Mouse (Mus musculus) cerebellum, adult 9-11 months (tissue): ENCODE data around the gene Trrap.
A peak's percentile ranks its signal among the peaks of the same experiment; 100 is the strongest.

Experiments
- DNase-seq: peaks from one replicate; pipeline ENCODE4 v3.0.0; 2022

Gene Trrap

GRCm38 (mm10) chr5:144767106-144767798, at the start of gene Trrap:
Gene Trrap, plus strand, starts transcription at chr5:144767732.
- DNase-seq = peak; percentile 51

DNA sequence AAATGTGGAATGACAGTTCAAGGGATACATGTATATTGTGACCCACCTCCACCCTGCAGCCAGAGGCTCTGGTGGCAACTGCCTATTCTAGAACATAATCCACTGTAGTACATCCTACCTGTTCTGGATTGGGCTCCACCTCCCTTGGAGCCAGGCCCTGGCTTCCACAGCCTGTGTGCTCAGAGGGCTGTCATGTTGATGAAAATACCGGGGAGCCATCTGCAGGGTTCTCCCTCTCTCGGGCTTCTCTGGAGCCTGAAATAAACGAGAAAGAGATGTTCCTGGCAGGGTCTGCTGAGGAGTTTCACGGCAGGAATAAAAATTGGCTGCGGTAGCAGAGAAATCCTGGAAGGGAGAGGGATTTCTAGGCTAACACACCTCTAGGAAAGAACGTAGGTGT, 47.8 kb upstream of the Trrap start:
- DNase-seq = no peak

GRCm38 (mm10) chr5:144720281-144720680, 47.3 kb upstream of the Trrap start:
- DNase-seq = peak; percentile 25

- no peak for DNase-seq
Measured at GRCm38 (mm10) chr5:144724926-144725325, 42.6 kb upstream of the Trrap start.

DNA sequence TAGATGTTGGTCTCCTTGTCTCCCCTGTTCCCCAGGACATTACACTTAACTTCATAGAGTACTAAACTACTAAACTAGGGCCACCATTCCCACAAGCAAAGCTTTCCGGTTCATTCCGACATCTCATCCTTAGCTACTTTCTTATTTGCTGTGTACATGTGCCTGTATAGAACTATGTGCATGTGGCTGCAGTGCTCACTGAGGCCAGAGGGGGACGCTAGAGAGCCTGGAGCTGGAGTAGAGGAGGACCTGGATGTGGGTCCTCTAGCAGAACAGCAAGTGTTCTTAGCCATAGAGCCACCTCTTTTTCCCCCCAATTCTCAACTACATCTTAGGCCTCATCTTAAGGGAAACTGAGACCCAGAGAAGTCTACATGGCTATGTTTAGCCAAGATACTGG, 42.0 kb upstream of the Trrap start:
- DNase-seq = no peak

- DNase-seq = peak; percentile 53
Measured at GRCm38 (mm10) chr5:144727119-144727518, 40.4 kb upstream of the Trrap start.

DNA sequence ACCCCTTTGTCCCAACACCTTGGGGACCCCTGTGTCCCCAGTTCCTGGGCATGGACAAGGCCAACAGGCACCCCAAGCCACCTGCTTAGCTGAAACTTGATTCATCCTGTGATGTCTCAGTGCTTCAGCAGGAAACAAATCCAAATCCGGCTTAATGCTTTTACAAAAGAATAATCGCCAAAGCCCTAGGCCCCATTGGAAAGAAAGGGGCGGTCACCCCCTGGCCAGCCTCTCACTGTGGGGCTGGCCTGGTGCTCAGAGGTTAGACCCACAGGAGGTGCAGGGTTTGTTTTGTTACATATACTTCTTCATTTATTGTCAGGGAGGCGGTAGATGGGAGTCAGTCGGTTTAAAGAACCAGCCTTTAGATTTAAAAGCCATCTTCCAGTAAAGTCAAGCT, 39.3 kb upstream of the Trrap start:
- no peak for DNase-seq

DNA sequence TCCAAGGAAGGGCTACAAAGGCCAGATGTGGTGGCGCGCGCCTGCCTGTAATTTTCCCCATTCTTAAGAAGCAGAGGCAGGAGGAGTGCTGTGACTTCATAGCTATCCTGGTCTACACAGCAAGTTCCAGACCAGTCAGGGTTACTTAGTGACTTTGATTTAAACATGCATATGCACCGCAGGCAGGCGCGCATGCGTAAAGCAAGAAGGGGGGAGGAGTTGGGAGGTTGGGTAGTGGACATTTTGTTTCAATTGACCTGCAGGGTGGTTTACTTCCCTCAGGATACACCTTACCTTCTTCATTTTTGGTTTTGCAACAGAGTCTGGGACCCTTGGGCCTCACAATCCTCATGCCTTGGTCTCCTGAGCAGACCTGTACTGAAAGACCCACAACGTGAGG, 38.3 kb upstream of the Trrap start:
- no peak for DNase-seq

DNA sequence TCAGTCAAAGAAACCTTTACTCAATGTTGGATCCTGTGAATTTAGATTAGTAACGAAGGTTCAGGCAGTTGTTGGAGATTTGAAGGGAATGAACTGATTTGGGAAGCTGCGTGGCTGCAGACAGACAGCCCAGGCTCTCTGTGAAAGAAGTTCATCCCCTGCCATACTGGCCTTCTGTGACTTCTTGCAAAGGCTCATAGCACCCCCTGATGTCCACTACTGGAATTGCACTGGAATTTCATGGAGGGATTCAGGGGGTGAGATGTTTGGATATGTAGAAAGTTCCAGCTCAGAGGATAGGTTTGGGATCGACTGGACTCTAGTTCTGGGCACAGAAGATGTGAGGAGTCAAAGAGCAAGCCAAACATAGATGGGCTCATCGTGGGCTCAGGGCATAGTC, 33.6 kb upstream of the Trrap start:
- DNase-seq = peak; percentile 50

GRCm38 (mm10) chr5:144734949-144735348, 32.6 kb upstream of the Trrap start:
- peak; percentile 63 for DNase-seq

DNA sequence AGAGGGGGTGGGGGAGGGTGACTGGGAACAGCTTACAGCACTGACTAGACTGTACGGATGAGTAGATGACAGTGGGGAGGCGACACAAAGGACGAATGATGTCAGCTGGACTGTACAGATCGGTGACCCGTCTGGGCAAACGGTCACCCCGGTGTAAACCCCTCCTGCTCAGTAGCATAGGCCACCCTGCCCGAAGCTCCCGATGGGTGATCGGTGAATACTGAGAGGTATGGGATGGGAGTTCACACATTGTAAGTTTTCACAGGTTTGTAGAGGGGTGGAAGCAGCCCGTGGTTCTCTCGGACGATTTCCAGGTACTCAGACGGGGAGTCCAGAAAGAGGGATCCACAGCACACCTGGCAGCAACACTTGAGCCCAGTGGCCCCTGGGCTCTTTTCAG, 30.4 kb upstream of the Trrap start:
- no peak for DNase-seq

- peak; percentile 45 for DNase-seq
Measured at GRCm38 (mm10) chr5:144752432-144752831, 15.1 kb upstream of the Trrap start.

DNA sequence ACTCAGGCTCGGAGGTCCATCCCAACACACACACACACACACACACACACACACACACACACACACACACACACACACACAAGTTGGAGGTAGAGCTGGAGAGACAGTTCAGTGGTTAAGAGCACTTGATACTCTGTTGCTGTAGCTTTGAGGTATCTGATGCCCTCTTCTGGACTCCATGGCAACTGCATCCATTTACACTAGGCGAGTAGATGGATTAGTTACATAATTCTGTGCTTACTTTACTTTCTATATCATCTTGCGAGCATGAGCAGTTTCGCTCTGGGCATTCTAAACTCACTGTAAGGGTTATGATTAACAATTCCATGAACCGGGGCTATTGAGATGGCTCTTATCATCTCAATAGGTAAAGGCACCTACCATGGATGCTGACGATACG, 14.5 kb upstream of the Trrap start:
- peak; percentile 68 for DNase-seq

GRCm38 (mm10) chr5:144755191-144755590, 12.3 kb upstream of the Trrap start:
- no peak for DNase-seq

GRCm38 (mm10) chr5:144757402-144757801, 10.1 kb upstream of the Trrap start:
- DNase-seq = peak; percentile 49

GRCm38 (mm10) chr5:144758422-144758821, 9.1 kb upstream of the Trrap start:
- DNase-seq = no peak

- peak; percentile 95 for DNase-seq
Measured at GRCm38 (mm10) chr5:144761161-144761868, 6.2 kb upstream of the Trrap start, which contains the start of gene Tmem130. Gene Tmem130, minus strand, starts transcription at chr5:144761818.

GRCm38 (mm10) chr5:144766026-144766425, 1.5 kb upstream of the Trrap start:
- no peak for DNase-seq

GRCm38 (mm10) chr5:144766646-144767045, 886 bp upstream of the Trrap start:
- peak; percentile 36 for DNase-seq

GRCm38 (mm10) chr5:144767911-144768841, 644 bp downstream of the Trrap start:
- DNase-seq = peak; percentile 93

GRCm38 (mm10) chr5:144769067-144769482, 1.5 kb downstream of the Trrap start:
- no peak for DNase-seq

- DNase-seq = no peak
Measured at GRCm38 (mm10) chr5:144773231-144773630, 5.7 kb downstream of the Trrap start.

DNA sequence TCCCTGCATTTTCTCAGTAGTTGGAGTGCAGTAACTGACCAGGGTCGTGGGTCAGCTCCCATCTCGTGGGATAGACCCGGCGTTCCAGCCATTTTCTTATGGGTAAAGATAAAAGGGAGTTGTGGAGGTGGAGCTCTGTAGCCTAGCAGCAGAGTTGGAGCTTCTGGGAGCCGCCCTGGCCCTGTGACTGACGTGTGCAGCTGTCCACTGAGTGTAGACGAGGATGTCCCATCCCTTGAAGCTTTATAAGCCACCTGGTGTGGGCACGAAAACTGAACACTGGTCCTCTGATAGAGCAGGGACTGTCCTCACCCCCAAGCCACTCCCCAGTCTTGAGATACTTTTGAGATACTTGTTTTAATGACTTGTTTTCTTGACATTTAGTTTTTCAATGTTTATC, 13.1 kb downstream of the Trrap start:
- no peak for DNase-seq
